Mouse (Mus musculus): Measurements from ENCODE around the gene Gnat1.

Gene Gnat1

GRCm38 (mm10) chr9:107644495-107645152, 34.9 kb downstream of the Gnat1 start:
- peak; percentile 90 to 96 for DNase-seq

- no peak for DNase-seq
These were observed 35.8 kb downstream of the Gnat1 start for GRCm38 (mm10) chr9:107643544-107644214.

GRCm38 (mm10) chr9:107641666-107642065, 37.8 kb downstream of the Gnat1 start:
- peak in 1 of 2 experiments; percentile 45 for DNase-seq

GRCm38 (mm10) chr9:107640257-107640772, 39.2 kb downstream of the Gnat1 start:
- DNase-seq, result peak; percentile 32 to 41

- DNase-seq, result no peak
These were observed 42.4 kb downstream of the Gnat1 start for GRCm38 (mm10) chr9:107637070-107637469.

- peak; percentile 97 to 98 for DNase-seq
These were observed 44.1 kb downstream of the Gnat1 start, which contains the start of gene Gnai2 for GRCm38 (mm10) chr9:107635279-107636028. Gene Gnai2, minus strand, starts transcription at chr9:107635367.

GRCm38 (mm10) chr9:107634406-107635278, 44.9 kb downstream of the Gnat1 start:
- no peak for DNase-seq

GRCm38 (mm10) chr9:107633661-107634405, 45.7 kb downstream of the Gnat1 start:
- DNase-seq, result peak in 1 of 2 experiments; percentile 58

GRCm38 (mm10) chr9:107633091-107633660, 46.3 kb downstream of the Gnat1 start:
- DNase-seq, result peak; percentile 84 to 87

GRCm38 (mm10) chr9:107632478-107632877, 47.0 kb downstream of the Gnat1 start:
- peak in 1 of 2 experiments; percentile 61 for DNase-seq

- DNase-seq, result no peak
These were observed 47.7 kb downstream of the Gnat1 start for GRCm38 (mm10) chr9:107631861-107632260.

- DNase-seq, result no peak
These were observed 48.1 kb downstream of the Gnat1 start for GRCm38 (mm10) chr9:107631311-107631826.

GRCm38 (mm10) chr9:107630576-107630975, 48.9 kb downstream of the Gnat1 start:
- DNase-seq, result no peak

GRCm38 (mm10) chr9:107629901-107630425, 49.5 kb downstream of the Gnat1 start:
- no peak for DNase-seq

GRCm38 (mm10) chr9:107629411-107629730, 50.1 kb downstream of the Gnat1 start:
- DNase-seq, result no peak

- peak; percentile 75 to 80 for DNase-seq
These were observed 50.6 kb downstream of the Gnat1 start for GRCm38 (mm10) chr9:107628721-107629410.

- no peak for DNase-seq
These were observed 51.9 kb downstream of the Gnat1 start for GRCm38 (mm10) chr9:107627387-107628255.

GRCm38 (mm10) chr9:107626844-107627277, 52.7 kb downstream of the Gnat1 start:
- DNase-seq, result peak; percentile 86 to 96

Measured in kidney, postnatal 36 days (tissue).